ENCODE assay signal across 16 mouse cellular contexts in genomic region chr9:97826077-97826947, GRCm38 (mm10).
DNase-seq lines count a peak whose midpoint lies in the region; ATAC-seq and TF ChIP-seq lines count a peak whose summit lies in the region.
"Had no signal": no experiment of that assay in that cellular context is flagged by ENCODE, and none has a peak within 500 bp of the region (broad histone marks: within the 10 kb centered on the region; RNA-seq: fewer than 3 reads in every experiment).

No protein-coding gene starts in this region.

- H3K4me3 ChIP-seq in heart, embryonic 14.5 days (ENCODE audit: control insufficient read depth in 1 of 2, insufficient read depth in 1 of 2, low read depth in 1 of 2, low read length in 2 of 2): no peak overlapping the region
- no peak overlapping the region for H3K4me3 ChIP-seq in midbrain, embryonic 13.5 days (replicated peaks)
- no peak overlapping the region for H3K4me3 ChIP-seq in midbrain, embryonic 15.5 days
- no peak overlapping the region for H3K4me3 ChIP-seq in forebrain, embryonic 13.5 days
- H3K4me3 ChIP-seq in heart, postnatal 0 days (ENCODE audit: low read depth, low read length): no peak overlapping the region
- H3K4me3 ChIP-seq in neural tube, embryonic 15.5 days (replicated peaks): no peak overlapping the region
- H3K4me3 ChIP-seq: erythroblast, embryonic 14.5 days; liver, embryonic 15.5 days; myocyte had no signal

- no peak overlapping the region for H3K9ac ChIP-seq in heart, embryonic 14.5 days (ENCODE audit: low read length)
- H3K9ac ChIP-seq in midbrain, embryonic 13.5 days (replicated peaks): no peak overlapping the region
- H3K9ac ChIP-seq in midbrain, embryonic 15.5 days: no peak overlapping the region
- H3K9ac ChIP-seq in forebrain, embryonic 13.5 days: no peak overlapping the region
- H3K9ac ChIP-seq in heart, postnatal 0 days (replicated peaks; ENCODE audit: low read depth, low read length): no peak overlapping the region
- no peak overlapping the region for H3K9ac ChIP-seq in neural tube, embryonic 15.5 days (replicated peaks)
- H3K9ac ChIP-seq: liver, embryonic 15.5 days had no signal

- TF ChIP-seq EP300 in heart, postnatal 0 days (IDR thresholded peaks at IDR 0.05; ENCODE audit: low read depth): peak; percentile 30; the same call in 1 of the 2 replicates

- H3K27me3 ChIP-seq in heart, embryonic 14.5 days (ENCODE audit: control insufficient read depth, insufficient read depth, low read length): no peaks in the 10 kb centered on the region
- peaks cover 3% of the 10 kb centered on the region; the same call in 1 of the 2 replicates for H3K27me3 ChIP-seq in midbrain, embryonic 13.5 days
- no peaks in the 10 kb centered on the region for H3K27me3 ChIP-seq in midbrain, embryonic 15.5 days (replicated peaks)
- 0 out of 2 replicates have a peak, but pooled peaks cover 2% of the 10 kb centered on the region for H3K27me3 ChIP-seq in forebrain, embryonic 13.5 days
- no peaks in the 10 kb centered on the region for H3K27me3 ChIP-seq in heart, postnatal 0 days (ENCODE audit: control insufficient read depth, insufficient read depth, low read length)
- no peaks in the 10 kb centered on the region for H3K27me3 ChIP-seq in neural tube, embryonic 15.5 days (replicated peaks)
- H3K27me3 ChIP-seq: liver, embryonic 15.5 days had no signal

- intact Hi-C loops in heart, postnatal 14 days (cut with DNase I): no loop called here

- peak overlapping the region; percentile 43 for H3K4me2 ChIP-seq in heart, embryonic 14.5 days (ENCODE audit: low read length)
- H3K4me2 ChIP-seq in midbrain, embryonic 13.5 days (replicated peaks): no peak overlapping the region
- H3K4me2 ChIP-seq in midbrain, embryonic 15.5 days: no peak overlapping the region
- H3K4me2 ChIP-seq in forebrain, embryonic 13.5 days: no peak overlapping the region
- H3K4me2 ChIP-seq in heart, postnatal 0 days (ENCODE audit: low read depth, low read length): peak overlapping the region; percentile 6; the same call in 1 of the 2 replicates
- H3K4me2 ChIP-seq in neural tube, embryonic 15.5 days: no peak overlapping the region
- H3K4me2 ChIP-seq: liver, embryonic 15.5 days had no signal

- peak overlapping the region; percentile 23 to 71 for H3K27ac ChIP-seq in heart, embryonic 14.5 days (replicated peaks in 1 of 2; ENCODE audit: control insufficient read depth in 1 of 2, insufficient read depth in 1 of 2, low read depth in 2 of 2, low read length in 2 of 2)
- H3K27ac ChIP-seq in midbrain, embryonic 13.5 days: no peak overlapping the region
- no peak overlapping the region for H3K27ac ChIP-seq in midbrain, embryonic 15.5 days
- H3K27ac ChIP-seq in forebrain, embryonic 13.5 days: no peak overlapping the region
- peak overlapping the region; percentile 34 for H3K27ac ChIP-seq in heart, postnatal 0 days (ENCODE audit: low read depth)
- no peak overlapping the region for H3K27ac ChIP-seq in neural tube, embryonic 15.5 days (replicated peaks)
- H3K27ac ChIP-seq: liver, embryonic 15.5 days had no signal

- TF ChIP-seq CTCF in heart, postnatal 0 days (IDR thresholded peaks at IDR 0.05; ENCODE audit: low read depth): no peak

- no peaks in the 10 kb centered on the region for H3K36me3 ChIP-seq in heart, embryonic 14.5 days (ENCODE audit: control insufficient read depth, insufficient read depth, low read length)
- no peaks in the 10 kb centered on the region for H3K36me3 ChIP-seq in midbrain, embryonic 13.5 days
- H3K36me3 ChIP-seq in midbrain, embryonic 15.5 days (replicated peaks): no peaks in the 10 kb centered on the region
- H3K36me3 ChIP-seq in forebrain, embryonic 13.5 days (ENCODE audit: poor library complexity, severe bottlenecking): no peaks in the 10 kb centered on the region
- H3K36me3 ChIP-seq in heart, postnatal 0 days (replicated peaks; ENCODE audit: control insufficient read depth, insufficient read depth, low read length): no peaks in the 10 kb centered on the region
- no peaks in the 10 kb centered on the region for H3K36me3 ChIP-seq in neural tube, embryonic 15.5 days
- H3K36me3 ChIP-seq: G1E; liver, embryonic 15.5 days had no signal

- ATAC-seq in heart, embryonic 14.5 days (ENCODE audit: insufficient number of reproducible peaks, insufficient read depth, low FRiP score, low read depth): peak; percentile 65
- peak; percentile 66 for ATAC-seq in midbrain, embryonic 13.5 days
- no peak; the same call in 1 of the 2 replicates for ATAC-seq in midbrain, embryonic 15.5 days (replicated peaks)
- peak; percentile 86 for ATAC-seq in forebrain, embryonic 13.5 days
- peak; percentile 70 for ATAC-seq in heart, postnatal 0 days (ENCODE audit: insufficient read depth, low read depth)
- ATAC-seq in neural tube, embryonic 15.5 days (ENCODE audit: low FRiP score): no peak
- ATAC-seq: intestine, embryonic 16.5 days; lung, postnatal 0 days had no signal

- no peaks in the 10 kb centered on the region for H3K9me3 ChIP-seq in heart, embryonic 14.5 days (ENCODE audit: control insufficient read depth, low read length)
- H3K9me3 ChIP-seq in midbrain, embryonic 13.5 days: no peaks in the 10 kb centered on the region
- no peaks in the 10 kb centered on the region for H3K9me3 ChIP-seq in midbrain, embryonic 15.5 days
- H3K9me3 ChIP-seq in forebrain, embryonic 13.5 days (replicated peaks): no peaks in the 10 kb centered on the region
- H3K9me3 ChIP-seq in heart, postnatal 0 days (replicated peaks; ENCODE audit: control insufficient read depth, low read length): no peaks in the 10 kb centered on the region
- no peaks in the 10 kb centered on the region for H3K9me3 ChIP-seq in neural tube, embryonic 15.5 days (replicated peaks)
- H3K9me3 ChIP-seq: liver, embryonic 15.5 days had no signal

- 18% methylated on average over 16 of the region's 16 CpGs for WGBS in heart, embryonic 14.5 days
- WGBS in midbrain, embryonic 13.5 days: 53% methylated on average over 16 of the region's 16 CpGs
- 46% methylated on average over 16 of the region's 16 CpGs for WGBS in midbrain, embryonic 15.5 days
- WGBS in forebrain, embryonic 13.5 days: 42% methylated on average over 16 of the region's 16 CpGs
- 22% methylated on average over 16 of the region's 16 CpGs for WGBS in heart, postnatal 0 days
- WGBS in neural tube, embryonic 15.5 days: 66% methylated on average over 16 of the region's 16 CpGs

- peaks cover 21 to 37% of the 10 kb centered on the region in 2 experiments for H3K4me1 ChIP-seq in heart, embryonic 14.5 days (ENCODE audit: control insufficient read depth in 2 of 2, insufficient read depth in 2 of 2, low read length in 2 of 2)
- peaks cover 17% of the 10 kb centered on the region; the same call in 1 of the 2 replicates for H3K4me1 ChIP-seq in midbrain, embryonic 13.5 days (replicated peaks)
- peaks cover 7% of the 10 kb centered on the region; the same call in 1 of the 2 replicates for H3K4me1 ChIP-seq in midbrain, embryonic 15.5 days
- H3K4me1 ChIP-seq in forebrain, embryonic 13.5 days: peaks cover 13% of the 10 kb centered on the region
- H3K4me1 ChIP-seq in heart, postnatal 0 days (ENCODE audit: control insufficient read depth, insufficient read depth): peaks cover 21% of the 10 kb centered on the region; the same call in 1 of the 2 replicates
- peaks cover 14% of the 10 kb centered on the region; the same call in 1 of the 2 replicates for H3K4me1 ChIP-seq in neural tube, embryonic 15.5 days
- H3K4me1 ChIP-seq: liver, embryonic 15.5 days had no signal

- no peak for DNase-seq in heart, postnatal 14 days
- DNase-seq in heart, postnatal 0 days (ENCODE audit: low spot score): peak; percentile 39
- no peak for DNase-seq in frontal cortex, adult 2 months (ENCODE audit: extremely low spot score in 1 of 2, low spot score in 1 of 2)
- DNase-seq: cerebellum, postnatal 14 days; thymus, adult 18-20 months had no signal

Comparison
In these comparisons a context has a peak if more than half of its experiments do, and no peak if none do; other contexts are left out.
1. ATAC-seq: peak in heart, embryonic 14.5 days (single experiment), midbrain, embryonic 13.5 days (single experiment), forebrain, embryonic 13.5 days (single experiment) and heart, postnatal 0 days (single experiment); none in midbrain, embryonic 15.5 days (single experiment) and neural tube, embryonic 15.5 days (single experiment).
2. H3K27ac ChIP-seq: peak in heart, embryonic 14.5 days (2 of 2) and heart, postnatal 0 days (single experiment); none in midbrain, embryonic 13.5 days (single experiment), midbrain, embryonic 15.5 days (single experiment), forebrain, embryonic 13.5 days (single experiment) and neural tube, embryonic 15.5 days (single experiment).
3. H3K4me2 ChIP-seq: peak in heart, embryonic 14.5 days (single experiment) and heart, postnatal 0 days (single experiment); none in midbrain, embryonic 13.5 days (single experiment), midbrain, embryonic 15.5 days (single experiment), forebrain, embryonic 13.5 days (single experiment) and neural tube, embryonic 15.5 days (single experiment).